Mouse (Mus musculus): Measurements from ENCODE around the gene Gm13078. TPM values are rescaled to one million over a fixed set of nuclear protein-coding genes. Genes with fewer than 3 reads are reported as not detected.

Gene Gm13078
- total RNA-seq (2021): not detected

- DNase-seq: no peak
Measured at GRCm38 (mm10) chr4:143719155-143719554, at the start of gene Gm13078. Gene Gm13078 (plus strand): TSS chr4:143719455.

DNA sequence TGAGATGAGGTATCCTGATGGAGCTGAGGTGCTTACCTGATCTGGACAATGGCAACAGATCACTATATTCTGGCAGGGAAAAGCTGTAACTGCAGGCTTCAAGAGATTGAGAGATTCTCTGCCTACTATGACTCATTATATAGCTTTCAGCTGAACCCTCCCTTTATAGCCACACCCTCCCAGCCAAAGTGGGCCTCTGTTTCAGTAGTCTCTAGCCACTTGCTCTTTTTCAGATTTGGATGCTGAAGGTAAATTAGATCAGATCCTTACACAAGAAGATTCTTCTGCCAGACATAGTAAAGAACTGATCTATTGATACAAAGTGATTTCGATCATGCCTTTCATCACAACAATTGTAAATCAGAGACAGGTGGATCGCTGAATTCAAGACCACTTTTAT lies 16.6 kb upstream of the Gm13078 start, which contains the start of gene Gm13089:
Gene Gm13089, minus strand, starts transcription at position 101 of the 400 bp plus-strand sequence.
- no peak for DNase-seq

Other genes starting within 250 kb of the Gm13078 start
- gene Gm13043, start 208.1 kb upstream of the Gm13078 start, total RNA-seq (2021): not detected
- not detected for gene Gm13040, start 183.5 kb upstream of the Gm13078 start, total RNA-seq (2021)
- gene BC080695, start 167.8 kb upstream of the Gm13078 start, total RNA-seq (2021): not detected
- gene Gm13057, start 167.7 kb upstream of the Gm13078 start, total RNA-seq (2021): not detected
- not detected for gene Gm13083, start 104.5 kb upstream of the Gm13078 start, total RNA-seq (2021)
- not detected for gene Gm13088, start 62.2 kb upstream of the Gm13078 start, total RNA-seq (2021)
- gene Gm13089, start 16.7 kb upstream of the Gm13078 start, total RNA-seq (2021): not detected
- gene Gm13023, start 69.9 kb downstream of the Gm13078 start, total RNA-seq (2021): not detected
- not detected for gene Gm13084, start 96.6 kb downstream of the Gm13078 start, total RNA-seq (2021)
- not detected for gene Gm13103, start 127.0 kb downstream of the Gm13078 start, total RNA-seq (2021)
- gene Pramef6, start 180.9 kb downstream of the Gm13078 start, total RNA-seq (2021): not detected
- gene Pramef25, start 231.6 kb downstream of the Gm13078 start, total RNA-seq (2021): not detected
- not detected for gene Gm13101, start 247.5 kb downstream of the Gm13078 start, total RNA-seq (2021)

Data from heart, postnatal 4 days (tissue).